Mouse (Mus musculus) G1E (cell line): ENCODE results near the gene Rnase4.

ENCODE experiments used
- CTCF ChIP-seq: IDR thresholded peaks from 2 replicates; pipeline ENCODE4 v1.5.1; 2012; ENCODE audit warnings: low read depth, low read length, inconsistent platforms, mixed read lengths
- GATA1 ChIP-seq: IDR thresholded peaks from 2 replicates; pipeline ENCODE4 v1.6.1; 2012; ENCODE audit warnings: borderline replicate concordance, low read length, inconsistent platforms, mixed read lengths
- GATA2 ChIP-seq: IDR thresholded peaks from 2 replicates; pipeline ENCODE4 v1.6.1; 2012; ENCODE audit warnings: low read depth, low read length, inconsistent platforms, borderline replicate concordance
- POLR2AphosphoS5 ChIP-seq: IDR thresholded peaks from 2 replicates; pipeline ENCODE4 v1.6.1; 2012; ENCODE audit warnings: low read depth, low read length, inconsistent platforms; ENCODE audit not compliant: insufficient replicate concordance
- TAL1 ChIP-seq: conservative IDR thresholded peaks from 2 replicates; pipeline ENCODE4 v1.6.1; 2012; ENCODE audit warnings: low read depth, low read length, inconsistent platforms, mixed read lengths

- TF ChIP-seq GATA1, result no peak
- TF ChIP-seq CTCF, result no peak
- no peak for TF ChIP-seq TAL1
- no peak for TF ChIP-seq POLR2AphosphoS5
- no peak for TF ChIP-seq GATA2
Measured at GRCm38 (mm10) chr14:51088970-51089673, 1.8 kb upstream of the Rnase4 start.
